Mouse (Mus musculus) MEL (cell line): Measurements from ENCODE around the gene Col26a1. TPM values are rescaled to one million over a fixed set of nuclear protein-coding genes. Genes with fewer than 3 reads are reported as not detected.

Source experiments
- DNase-seq: peaks from one replicate; pipeline ENCODE4 v3.0.0; 2011; ENCODE audit warnings: low read depth, low spot score
- H3K27ac ChIP-seq: 2 replicates; pipeline ENCODE4 v1.5.1; 2012; ENCODE audit warnings: low read depth, mild to moderate bottlenecking, control low read depth, low read length, moderate library complexity; ENCODE audit not compliant: control insufficient read depth
- H3K27me3 ChIP-seq, 2 experiments: fragments of 150-350 bp in 1 of 2; sonication (generic) in 1 of 2; 2 replicates each; pipeline ENCODE4 v1.6.1; 2012; ENCODE audit warnings: low read length in 2 of 2, mild to moderate bottlenecking in 2 of 2, improper control_type of control experiment in 1 of 2, moderate library complexity in 1 of 2; ENCODE audit not compliant: insufficient read depth in 2 of 2, control insufficient read depth in 1 of 2
- H3K36me3 ChIP-seq, 2 experiments: 2 replicates each; pipeline ENCODE4 v1.6.1; 2012 to 2014; ENCODE audit warnings: low read length in 2 of 2, improper control_type of control experiment in 1 of 2, inconsistent platforms in 1 of 2, mild to moderate bottlenecking in 1 of 2; ENCODE audit not compliant: insufficient read depth in 2 of 2, control insufficient read depth in 1 of 2
- H3K4me1 ChIP-seq, 2 experiments: fragments of 150-350 bp in 1 of 2; sonication (generic) in 1 of 2; 2 replicates each; pipeline ENCODE4 v1.6.1; 2012; ENCODE audit warnings: low read length in 2 of 2, improper control_type of control experiment in 1 of 2, mild to moderate bottlenecking in 1 of 2; ENCODE audit not compliant: insufficient read depth in 2 of 2, control insufficient read depth in 1 of 2
- H3K4me3 ChIP-seq, 2 experiments: fragments of 150-350 bp in 1 of 2; sonication (generic) in 1 of 2; 2 replicates each; pipeline ENCODE4 v1.5.1; 2012; ENCODE audit warnings: low read depth in 2 of 2, low read length in 2 of 2, mild to moderate bottlenecking in 2 of 2, moderate library complexity in 2 of 2, control low read depth in 1 of 2, improper control_type of control experiment in 1 of 2; ENCODE audit not compliant: control insufficient read depth in 1 of 2, insufficient read depth in 1 of 2
- H3K79me2 ChIP-seq: 2 replicates; pipeline ENCODE4 v1.6.1; 2012; ENCODE audit warnings: mild to moderate bottlenecking, low read length, moderate library complexity; ENCODE audit not compliant: control insufficient read depth, poor library complexity, insufficient read depth
- H3K9ac ChIP-seq: 2 replicates; pipeline ENCODE4 v1.6.1; 2012; ENCODE audit warnings: low read depth, mild to moderate bottlenecking, control low read depth, low read length, moderate library complexity; ENCODE audit not compliant: control insufficient read depth, poor library complexity, severe bottlenecking
- H3K9me3 ChIP-seq: fragments of 150-350 bp; sonication (generic); replicated peaks from 2 replicates; pipeline ENCODE4 v1.6.1; 2012; ENCODE audit warnings: mild to moderate bottlenecking, low read length, improper control_type of control experiment, moderate library complexity; ENCODE audit not compliant: insufficient read depth
- CHD2 ChIP-seq: IDR thresholded peaks from 2 replicates; pipeline ENCODE4 v1.6.1; 2011; ENCODE audit warnings: low read length, improper control_type of control experiment
- TBP ChIP-seq: IDR thresholded peaks from 2 replicates; pipeline ENCODE4 v1.8.0; 2011; ENCODE audit warnings: low read depth, low read length, improper control_type of control experiment
- polyA plus RNA-seq, 2 experiments: library from polyadenylated mRNA; stranded (reverse) in 1 of 2; unstranded in 1 of 2; fragments of >175 nt in 1 of 2; fragments of >200 nt in 1 of 2; gene quantifications; 2 replicates each; pipeline versions ENCODE4 v1.2.1 to v1.2.4; 2012; ENCODE audit warnings: low replicate concordance in 2 of 2, low read depth in 1 of 2; ENCODE audit not compliant: insufficient read length in 2 of 2, insufficient read depth in 1 of 2, missing spikeins in 1 of 2
- total RNA-seq: library from RNA; depleted of rRNA; stranded (reverse); fragments of 300-350 nt; gene quantifications from 2 replicates; pipeline ENCODE4 v1.2.3, GENCODE M21; 2012; rRNA removed

The Col26a1 gene
- total and polyA plus RNA-seq, 3 experiments, result not detected

GRCm38 (mm10) chr5:136692784-136693183, 190.2 kb downstream of the Col26a1 start, which contains the start of gene Myl10:
Gene Myl10, plus strand, starts transcription at chr5:136693146.
- H3K4me3 ChIP-seq, result no peak within 1 kb of the TSS
- no peaks in the 10 kb centered on the region for H3K4me1 ChIP-seq
- no peaks in the 10 kb centered on the region for H3K9me3 ChIP-seq
- H3K9ac ChIP-seq, result no peak within 1 kb of the TSS
- DNase-seq, result no peak
- H3K36me3 ChIP-seq, result no peaks in the 10 kb centered on the region
- no peak within 1 kb of the TSS for H3K27ac ChIP-seq
- no peak for TF ChIP-seq TBP
- no peak for TF ChIP-seq CHD2
- TF ChIP-seq, all 39 proteins: peak for 0
- Histone ChIP-seq H3K27me3 (no peaks in the 10 kb centered on the region; a peak in 1 of 4 replicates), H3K79me2 (no peaks in the 10 kb centered on the region)

Other genes starting within 250 kb of the Col26a1 start
- gene Myl10, start 190.1 kb downstream of the Col26a1 start, total RNA-seq, result 0.42 and 0.52 TPM in 2 replicates
- gene Myl10, start 190.1 kb downstream of the Col26a1 start, polyA plus RNA-seq, result under 1 TPM in 1 of 2 experiments, not detected in 1; 0.11 TPM
- gene Ift22, start 24.9 kb upstream of the Col26a1 start, total RNA-seq, result 15.6 and 19.8 TPM in 2 replicates
- gene Ift22, start 24.9 kb upstream of the Col26a1 start, polyA plus RNA-seq, result 10 to 100 TPM in 1 of 2 experiments, not detected in 1; 78.1 TPM
- 151 and 164 TPM in 2 replicates for gene Fis1, start 70.1 kb upstream of the Col26a1 start, total RNA-seq
- gene Fis1, start 70.1 kb upstream of the Col26a1 start, polyA plus RNA-seq, result 100 to 1,000 TPM in 1 of 2 experiments, not detected in 1; 184 TPM
- gene Cldn15, start 83.4 kb upstream of the Col26a1 start, total RNA-seq, result 1.0 and 1.2 TPM in 2 replicates
- 1 to 10 TPM in 1 of 2 experiments, not detected in 1; 2.1 TPM for gene Cldn15, start 83.4 kb upstream of the Col26a1 start, polyA plus RNA-seq
- 47.3 and 56.0 TPM in 2 replicates for gene Plod3, start 103.8 kb upstream of the Col26a1 start, total RNA-seq
- 10 to 100 TPM in 1 of 2 experiments, not detected in 1; 62.8 TPM for gene Plod3, start 103.8 kb upstream of the Col26a1 start, polyA plus RNA-seq
- gene Znhit1, start 104.8 kb upstream of the Col26a1 start, total RNA-seq, result 51.8 and 56.6 TPM in 2 replicates
- gene Znhit1, start 104.8 kb upstream of the Col26a1 start, polyA plus RNA-seq, result 100 to 1,000 TPM in 1 of 2 experiments, not detected in 1; 123 TPM
- gene Vgf, start 143.2 kb upstream of the Col26a1 start, total RNA-seq, result 0.42 and 0.52 TPM in 2 replicates
- 1 to 10 TPM in 1 of 2 experiments, not detected in 1; 1.4 TPM for gene Vgf, start 143.2 kb upstream of the Col26a1 start, polyA plus RNA-seq
- 137 and 154 TPM in 2 replicates for gene Ap1s1, start 162.9 kb upstream of the Col26a1 start, total RNA-seq
- 100 to 1,000 TPM; 211 to 218 TPM for gene Ap1s1, start 162.9 kb upstream of the Col26a1 start, polyA plus RNA-seq
- gene Serpine1, start 189.1 kb upstream of the Col26a1 start, total RNA-seq, result 0.04 and 0.13 TPM in 2 replicates
- under 1 TPM in 1 of 2 experiments, not detected in 1; 0.11 TPM for gene Serpine1, start 189.1 kb upstream of the Col26a1 start, polyA plus RNA-seq
- gene Trim56, start 233.0 kb upstream of the Col26a1 start, total RNA-seq, result 19.7 and 21.8 TPM in 2 replicates
- 10 to 100 TPM; 22.8 to 75.8 TPM for gene Trim56, start 233.0 kb upstream of the Col26a1 start, polyA plus RNA-seq